Mouse (Mus musculus) mature B cell (primary cell): ENCODE measurements at regions not wholly inside any gene's neighbourhood (a gene's known extent, or its start where the extent isn't known, plus 50 kb on each side); places are given as distances from the start of the nearest gene placed in this dataset.

ENCODE experiments used
- in situ Hi-C: fragments of 300-500 bp; cut with MboI; formaldehyde crosslinking; loops from 2 replicates; pipeline ENCODE4 v1.14.3; 2019

DNA sequence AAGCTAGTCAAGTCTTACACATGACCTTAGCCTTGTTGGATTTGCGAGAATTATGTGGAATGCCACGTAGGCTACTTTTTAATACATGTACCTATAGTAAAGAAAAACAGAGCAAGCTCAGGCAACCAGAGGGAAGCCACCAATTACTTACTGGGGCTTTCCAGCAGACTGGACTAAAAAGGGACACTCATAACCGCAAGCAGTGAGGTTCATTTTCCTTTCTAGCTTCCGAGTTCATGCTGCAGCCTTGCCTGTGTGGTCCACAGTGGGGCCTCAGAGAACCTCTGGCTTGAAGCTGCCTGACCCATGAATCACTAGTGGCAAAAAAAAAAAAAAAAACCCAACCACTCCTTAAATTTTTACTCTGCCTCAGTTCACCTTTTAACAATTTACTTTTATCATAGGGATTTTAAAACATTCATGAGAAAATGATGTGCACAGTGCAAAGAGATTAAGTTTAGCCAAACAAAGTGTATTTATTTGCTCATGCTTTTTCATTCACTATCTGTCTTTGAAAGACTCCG, 188.6 kb upstream of the 1700066M21Rik start:
- in situ Hi-C loops: no loop called here

- in situ Hi-C loops: loop anchor here (25.0 kb wide), 1 partner anchor 1314 kb away; no protein-coding TSS in a partner anchor
Measured at GRCm38 (mm10) chr1:57201274-57201673, 176.1 kb upstream of the 1700066M21Rik start.

DNA sequence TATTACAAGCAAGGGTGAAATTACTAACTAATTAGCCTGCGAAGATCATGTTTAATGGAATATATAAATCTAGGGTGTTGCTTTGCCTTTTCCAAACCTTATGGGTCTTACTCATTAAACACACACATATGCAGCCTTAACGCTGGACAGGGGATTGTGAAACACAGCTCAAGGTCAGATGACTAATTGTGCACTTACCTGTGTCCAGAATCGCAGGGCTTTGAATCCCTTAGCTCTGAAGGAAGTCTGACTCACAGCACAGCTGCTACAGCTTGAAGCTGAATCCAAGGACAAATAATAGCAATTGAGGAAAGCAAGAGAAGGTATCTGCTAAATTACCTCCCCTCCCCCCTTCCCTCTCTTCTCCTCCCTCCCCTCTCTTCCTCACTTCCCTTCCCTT, 173.1 kb upstream of the 1700066M21Rik start:
- in situ Hi-C loops: loop anchor here (25.0 kb wide), 1 partner anchor 1317 kb away; no protein-coding TSS in a partner anchor

DNA sequence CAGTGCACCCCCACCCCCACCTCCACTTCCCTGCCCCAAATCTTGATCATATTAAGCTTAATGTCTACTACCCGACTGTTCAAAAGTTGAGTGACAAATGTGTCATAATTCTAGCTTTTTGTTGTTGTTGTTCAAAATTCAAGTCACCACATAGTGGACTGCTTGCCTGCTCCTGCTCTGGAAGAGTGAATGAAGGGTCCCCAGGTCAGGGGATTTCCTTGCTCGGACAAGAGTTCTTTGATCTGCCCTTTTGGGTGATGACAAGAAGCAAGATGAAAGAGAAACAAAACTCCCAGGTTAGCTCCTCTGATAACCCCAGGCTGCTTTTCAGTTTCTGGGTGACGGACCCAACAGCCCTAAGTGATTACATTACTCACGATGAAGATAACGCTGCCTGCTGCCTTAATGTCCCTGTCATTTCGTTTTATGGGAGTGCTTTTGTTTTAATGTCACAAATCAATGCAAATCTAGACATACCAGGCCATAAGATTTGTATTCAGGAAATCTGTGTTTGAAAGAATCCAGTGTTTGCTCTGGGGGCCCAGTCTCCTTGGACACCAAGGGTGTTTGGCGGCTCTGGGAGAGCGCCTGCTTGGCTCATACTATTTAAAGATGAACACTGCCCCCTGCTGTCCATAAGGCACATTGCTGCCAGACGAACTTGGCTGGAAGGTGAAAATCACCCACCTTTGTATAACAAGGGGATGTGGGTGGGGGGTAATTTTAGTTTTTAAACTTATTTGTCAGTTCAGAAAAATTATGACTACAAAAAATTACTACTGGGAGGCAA, 172.0 kb upstream of the 1700066M21Rik start:
- in situ Hi-C loops: loop anchor here (25.0 kb wide), 1 partner anchor 1318 kb away; no protein-coding TSS in a partner anchor

- in situ Hi-C loops: loop anchor here (25.0 kb wide), 1 partner anchor 1319 kb away; no protein-coding TSS in a partner anchor
Measured at GRCm38 (mm10) chr1:57206496-57206895, 170.9 kb upstream of the 1700066M21Rik start.

DNA sequence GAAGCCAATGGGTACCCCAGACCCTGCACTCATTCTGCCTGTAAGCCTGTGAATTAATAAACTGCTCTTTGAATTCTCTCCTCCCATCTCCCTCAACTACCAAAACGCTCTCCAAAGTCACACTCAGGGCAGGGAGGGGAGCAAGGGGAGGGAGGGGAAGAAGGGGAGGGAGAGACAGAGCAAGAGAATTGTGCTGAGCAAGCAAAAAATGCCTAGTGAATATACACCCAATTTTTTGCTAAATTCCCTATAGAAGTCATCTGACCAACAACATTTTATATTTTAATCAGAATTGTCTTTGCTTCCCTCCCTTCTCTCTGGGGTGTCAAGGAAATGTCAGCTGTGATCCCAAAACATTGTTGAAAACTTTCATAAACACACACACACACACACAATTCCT, 170.5 kb upstream of the 1700066M21Rik start:
- in situ Hi-C loops: loop anchor here (25.0 kb wide), 1 partner anchor 1320 kb away; no protein-coding TSS in a partner anchor

DNA sequence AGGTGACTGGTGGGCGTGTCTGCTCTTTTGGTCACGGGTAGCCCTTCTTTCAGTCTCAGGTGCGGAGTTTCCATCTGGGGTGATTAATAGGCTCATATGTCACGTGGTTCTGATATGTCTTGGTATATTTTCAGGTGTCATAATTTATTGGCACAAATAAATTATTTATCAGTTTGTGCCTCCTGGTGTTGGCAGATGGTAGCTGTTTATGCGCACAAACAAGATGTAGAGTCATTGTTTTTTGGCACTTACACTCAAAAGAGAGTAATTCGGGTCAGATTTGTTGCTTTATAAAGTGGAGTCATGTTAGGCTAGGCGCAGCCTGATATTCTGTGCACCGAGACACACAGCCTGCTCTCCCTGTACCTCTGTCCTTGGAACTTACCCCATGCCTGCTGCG, 169.0 kb upstream of the 1700066M21Rik start:
- in situ Hi-C loops: loop anchor here (25.0 kb wide), 1 partner anchor 1321 kb away; no protein-coding TSS in a partner anchor

DNA sequence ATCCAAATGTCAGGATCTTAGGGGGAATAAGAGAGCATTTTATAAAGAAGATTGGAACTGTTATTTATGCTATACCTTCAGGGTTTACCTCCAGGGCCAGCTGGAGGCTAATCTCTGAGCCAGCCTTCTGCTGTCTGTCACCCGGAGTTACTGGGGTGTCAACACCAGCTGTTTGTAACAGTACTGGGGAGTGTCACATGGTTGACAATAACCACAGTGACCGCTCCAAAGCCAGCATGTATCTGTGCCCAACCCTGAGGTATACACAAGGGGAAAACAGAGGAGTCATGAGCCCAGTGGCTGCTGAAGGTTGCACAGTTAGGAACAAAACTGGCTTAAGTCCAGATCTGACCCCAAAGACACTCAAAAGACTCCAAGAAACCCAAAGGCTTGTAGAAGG, 168.1 kb upstream of the 1700066M21Rik start:
- in situ Hi-C loops: loop anchor here (25.0 kb wide), 1 partner anchor 1322 kb away; no protein-coding TSS in a partner anchor

DNA sequence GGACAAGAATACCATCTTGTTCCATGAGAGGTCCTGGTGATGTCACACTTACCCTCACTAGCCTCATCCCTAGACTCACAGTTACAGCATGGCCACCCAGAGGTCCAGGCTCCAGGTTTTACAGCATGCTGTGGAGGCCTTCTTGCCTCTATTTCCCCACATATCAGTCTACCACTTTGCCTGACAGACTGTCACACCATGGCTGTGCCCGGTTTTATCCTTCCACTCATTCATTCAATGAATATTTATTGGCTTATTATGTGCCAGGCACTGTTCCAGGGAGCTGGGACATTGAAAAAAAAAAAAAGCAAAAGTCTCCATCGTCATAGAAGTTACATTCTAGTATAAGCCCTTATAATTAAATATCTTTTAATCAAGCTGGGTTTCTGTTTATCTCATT, 166.4 kb upstream of the 1700066M21Rik start:
- in situ Hi-C loops: loop anchor here (25.0 kb wide), 1 partner anchor 1324 kb away; no protein-coding TSS in a partner anchor

GRCm38 (mm10) chr1:57213428-57213874, 164.0 kb upstream of the 1700066M21Rik start:
- in situ Hi-C loops: loop anchor here (25.0 kb wide), 1 partner anchor 1326 kb away; no protein-coding TSS in a partner anchor

DNA sequence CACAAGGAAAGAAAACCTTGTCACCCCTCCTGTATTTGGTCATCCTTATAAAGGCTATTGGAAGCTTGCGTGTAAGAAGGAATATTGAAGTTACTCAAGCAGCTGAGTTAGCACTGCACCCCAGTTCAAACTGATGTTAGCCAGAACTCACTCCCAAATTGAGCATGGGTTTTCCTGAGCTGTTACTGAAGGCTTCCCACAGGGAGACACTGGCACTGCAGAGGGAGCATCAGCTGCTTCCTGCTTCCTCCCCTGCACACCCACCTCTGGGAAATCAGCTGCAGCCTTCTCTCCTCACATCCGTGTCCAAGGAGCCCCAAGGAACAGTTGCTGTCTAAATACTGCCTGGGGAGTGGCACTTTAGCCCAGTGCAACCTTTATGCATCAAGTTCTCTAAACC, 163.2 kb upstream of the 1700066M21Rik start:
- in situ Hi-C loops: loop anchor here (25.0 kb wide), 1 partner anchor 1327 kb away; no protein-coding TSS in a partner anchor

GRCm38 (mm10) chr1:57217656-57218055, 159.8 kb upstream of the 1700066M21Rik start:
- in situ Hi-C loops: loop anchor here (25.0 kb wide), 1 partner anchor 1330 kb away; no protein-coding TSS in a partner anchor

DNA sequence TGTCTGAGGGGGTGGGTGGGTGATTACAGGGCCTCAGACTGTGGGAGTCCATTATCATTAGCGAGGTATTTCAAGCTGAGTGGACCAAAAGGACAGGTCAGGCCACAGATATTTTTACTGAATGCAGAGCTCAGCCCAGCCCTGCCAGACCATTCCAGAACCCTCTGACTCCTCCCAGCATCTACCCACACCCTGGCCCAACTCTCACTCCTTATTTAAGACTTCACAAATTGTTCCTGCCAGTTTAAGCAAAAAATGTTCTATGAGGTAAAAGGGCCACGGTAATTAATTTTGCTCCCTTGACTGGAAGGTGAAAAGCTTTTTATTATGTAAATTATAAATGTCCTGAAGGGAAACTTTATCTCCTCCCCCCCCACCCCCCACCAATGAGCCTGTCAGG, 159.3 kb upstream of the 1700066M21Rik start:
- in situ Hi-C loops: loop anchor here (25.0 kb wide), 1 partner anchor 1331 kb away; no protein-coding TSS in a partner anchor

DNA sequence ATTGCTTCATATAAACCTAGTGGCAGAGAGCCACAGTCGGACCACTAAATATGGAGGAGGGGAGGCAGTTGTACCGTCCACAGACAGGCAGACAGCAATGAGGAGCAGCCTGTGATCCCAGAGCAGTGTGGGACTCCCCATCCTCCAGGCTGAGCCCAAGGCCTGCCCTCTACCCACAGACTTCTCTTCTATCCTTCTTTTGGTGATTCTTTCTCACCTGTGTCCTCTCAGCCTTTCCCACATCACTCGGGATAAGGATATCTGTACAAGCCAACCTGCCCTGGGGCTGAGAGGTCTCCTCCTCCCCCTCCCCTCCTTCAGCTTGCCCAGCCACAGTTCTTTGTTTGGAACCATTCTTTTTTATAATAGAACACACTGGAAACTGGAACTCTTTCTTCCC, 158.8 kb upstream of the 1700066M21Rik start:
- in situ Hi-C loops: loop anchor here (25.0 kb wide), 1 partner anchor 1331 kb away; no protein-coding TSS in a partner anchor

- in situ Hi-C loops: loop anchor here (25.0 kb wide), 1 partner anchor 1337 kb away; no protein-coding TSS in a partner anchor
Measured at GRCm38 (mm10) chr1:57224425-57225104, 152.9 kb upstream of the 1700066M21Rik start.

GRCm38 (mm10) chr1:57243607-57244408, 133.6 kb upstream of the 1700066M21Rik start:
- in situ Hi-C loops: no loop called here

DNA sequence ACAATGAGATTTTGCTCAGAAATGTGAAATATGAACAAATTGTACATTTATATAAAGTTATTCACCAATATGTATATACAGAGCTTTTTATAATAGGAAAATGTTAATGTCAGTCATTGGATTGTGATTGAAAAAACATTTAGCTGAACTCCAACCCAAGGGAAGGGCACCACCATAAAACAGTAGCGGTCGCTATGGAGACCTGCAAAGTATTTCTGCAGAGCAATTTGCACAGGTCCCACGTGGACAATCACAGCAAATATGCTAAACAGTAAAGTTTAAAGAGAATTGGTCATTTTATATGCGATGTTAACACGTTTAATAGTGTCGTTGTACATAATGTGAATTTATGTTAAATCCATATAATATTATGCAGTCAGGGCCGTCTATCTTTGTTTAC, 117.8 kb upstream of the 1700066M21Rik start:
- in situ Hi-C loops: no loop called here

DNA sequence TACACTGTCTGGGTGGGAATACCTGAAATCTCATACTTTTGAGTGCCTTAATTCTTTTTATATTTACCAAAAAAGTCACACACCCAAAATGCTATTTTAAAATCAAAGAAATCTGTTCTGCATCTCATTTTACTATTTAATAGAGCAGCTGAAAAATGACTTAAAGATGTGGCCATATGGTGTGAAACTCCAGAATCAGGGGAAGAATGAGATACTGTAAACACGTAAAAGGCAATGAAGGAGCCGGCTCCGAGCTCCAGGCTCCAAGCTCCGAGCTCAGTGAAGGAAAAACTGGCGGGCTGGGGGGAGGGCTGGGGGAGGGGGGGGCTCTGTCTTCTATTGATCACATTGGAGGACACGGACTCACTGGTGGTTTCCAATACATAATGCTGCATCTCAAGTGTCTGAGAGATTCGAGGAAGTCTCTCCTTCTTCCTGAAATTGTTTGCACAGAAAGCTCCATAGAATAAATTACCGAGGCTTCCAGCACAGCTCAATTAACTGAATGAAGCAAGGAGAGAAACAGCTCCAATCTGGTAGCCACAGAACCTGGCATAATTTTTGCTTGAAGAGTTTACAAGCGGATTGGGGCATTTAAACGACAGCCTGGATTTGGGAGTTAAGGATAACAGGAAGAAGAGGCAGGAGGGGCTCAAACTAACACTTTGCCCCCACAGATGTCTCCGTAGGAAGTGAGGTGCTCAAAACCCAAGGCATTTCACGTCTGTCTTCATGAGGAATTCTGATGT, 112.2 kb upstream of the 1700066M21Rik start:
- in situ Hi-C loops: no loop called here

- in situ Hi-C loops: no loop called here
Measured at GRCm38 (mm10) chr1:57266695-57267094, 110.7 kb upstream of the 1700066M21Rik start.

DNA sequence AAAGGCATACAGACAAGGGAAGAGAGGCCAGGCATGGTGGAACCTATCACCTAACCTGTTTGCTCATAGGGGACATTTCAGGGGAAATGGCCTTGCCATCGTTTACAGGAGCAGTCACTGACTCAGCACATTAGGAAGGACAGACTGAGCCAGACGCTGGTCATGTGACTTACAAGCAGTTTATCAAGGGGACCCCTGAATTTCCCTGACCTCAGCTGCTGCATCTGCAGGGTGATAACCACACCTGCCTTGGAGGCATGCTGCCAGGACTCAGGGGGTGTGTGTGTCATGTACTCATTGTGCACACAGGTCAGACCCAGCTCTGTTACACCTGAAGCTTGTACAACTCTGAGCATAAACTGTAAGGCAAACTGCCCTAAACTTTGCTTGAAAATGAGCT, 109.6 kb upstream of the 1700066M21Rik start:
- in situ Hi-C loops: no loop called here
